Mouse (Mus musculus) ES-E14 (cell line): ENCODE data around the gene Notch1.

Experiments
- HCFC1 ChIP-seq: IDR thresholded peaks from 2 replicates; pipeline ENCODE4 v1.6.1; 2012; ENCODE audit warnings: low read length, inconsistent platforms, borderline replicate concordance; ENCODE audit not compliant: insufficient read depth
- MAFK ChIP-seq: IDR thresholded peaks from 2 replicates; pipeline ENCODE4 v1.6.1; 2014; ENCODE audit warnings: mild to moderate bottlenecking, low read depth, low read length, inconsistent platforms; ENCODE audit not compliant: insufficient read depth
- ZC3H11A ChIP-seq: IDR thresholded peaks from 2 replicates; pipeline ENCODE4 v1.6.1; 2012; ENCODE audit warnings: low read depth, mild to moderate bottlenecking, inconsistent platforms, low read length, borderline replicate concordance

- no peak for TF ChIP-seq ZC3H11A
- TF ChIP-seq HCFC1, result no peak
- no peak for TF ChIP-seq MAFK
Measured at GRCm38 (mm10) chr2:26516275-26516674, at the start of gene Notch1.
